Mouse (Mus musculus) bone marrow, adult 2 months (tissue): ENCODE measurements around the gene Plac8. TPM values are rescaled to one million over a fixed set of nuclear protein-coding genes. Genes with fewer than 3 reads are reported as not detected.

ENCODE experiments used
- H3K27ac ChIP-seq: fragments of 200-500 bp; 2 replicates; pipeline ENCODE4 v1.5.1; 2012; ENCODE audit warnings: low read depth, mild to moderate bottlenecking, control low read depth, inconsistent platforms, low read length; ENCODE audit not compliant: control insufficient read depth, poor library complexity, insufficient read depth
- H3K4me1 ChIP-seq: fragments of 200-500 bp; 2 replicates; pipeline ENCODE4 v1.6.1; 2011; ENCODE audit warnings: low read length; ENCODE audit not compliant: control insufficient read depth, insufficient read depth
- H3K4me3 ChIP-seq: fragments of 200-500 bp; replicated peaks from 2 replicates; pipeline ENCODE3; 2011; ENCODE audit warnings: mild to moderate bottlenecking, low read depth, low read length, control low read depth; ENCODE audit not compliant: control insufficient read depth
- CTCF ChIP-seq: fragments of 200-500 bp; IDR thresholded peaks from 2 replicates; pipeline ENCODE4 v1.5.1; 2011; ENCODE audit warnings: low read length, control low read depth; ENCODE audit not compliant: control insufficient read depth, insufficient read depth
- POLR2A ChIP-seq: fragments of 200-500 bp; IDR thresholded peaks from 2 replicates; pipeline ENCODE4 v1.6.1; 2011; ENCODE audit warnings: low read depth, mild to moderate bottlenecking, control low read depth, low read length, borderline replicate concordance; ENCODE audit not compliant: control insufficient read depth
- WGBS: fragments of 180-500 bp; shearing (Covaris S2); methylation state at CpG from one replicate; pipeline ENCODE4 v1.1.7; 2018; 5-methylcytosine and 5-hydroxymethylcytosine counted together
- polyA plus RNA-seq: library from polyadenylated mRNA; stranded (reverse); fragments of >200 nt; gene quantifications from 2 replicates; pipeline ENCODE4 v1.2.4, GENCODE M21; 2011; ENCODE audit warnings: low replicate concordance; ENCODE audit not compliant: missing spikeins, insufficient read depth, insufficient read length

Plac8 gene
- polyA plus RNA-seq, 1 experiment = 141 TPM

- H3K4me3 ChIP-seq = no peak overlapping the region
- peaks cover 1% of the 10 kb centered on the region; the same call in 1 of the 2 replicates for H3K4me1 ChIP-seq
- no peak for TF ChIP-seq CTCF
- no peak for TF ChIP-seq POLR2A
- H3K27ac ChIP-seq = no peak overlapping the region
Observed at GRCm38 (mm10) chr5:100512576-100512975, 59.5 kb downstream of the Plac8 start.

- Histone ChIP-seq H3K4me1 (peaks cover 1% of the 10 kb centered on the region; the same call in 1 of the 2 replicates), H3K27ac (no peak overlapping the region), H3K4me3 (no peak overlapping the region)
- 15% methylated on average over 11 of the region's 11 CpGs for WGBS
- no peak for TF ChIP-seq CTCF
- no peak for TF ChIP-seq POLR2A
Observed at GRCm38 (mm10) chr5:100509247-100509646, 62.8 kb downstream of the Plac8 start.

Other genes starting within 250 kb of the Plac8 start
- gene Sec31a, start 156.0 kb downstream of the Plac8 start, polyA plus RNA-seq = 30.4 and 34.9 TPM in 2 replicates
- 6.8 and 12.5 TPM in 2 replicates for gene Lin54, start 71.6 kb downstream of the Plac8 start, polyA plus RNA-seq
- 26.8 and 45.5 TPM in 2 replicates for gene Cops4, start 53.9 kb downstream of the Plac8 start, polyA plus RNA-seq
- gene Coq2, start 102.9 kb upstream of the Plac8 start, polyA plus RNA-seq = 18.8 and 23.8 TPM in 2 replicates
- gene Hpse, start 147.5 kb upstream of the Plac8 start, polyA plus RNA-seq = 4.5 and 10.4 TPM in 2 replicates
- gene Helq, start 226.4 kb upstream of the Plac8 start, polyA plus RNA-seq = 21.8 and 50.7 TPM in 2 replicates
- 101 and 128 TPM in 2 replicates for gene Mrps18c, start 226.4 kb upstream of the Plac8 start, polyA plus RNA-seq
- gene Abraxas1, start 248.7 kb upstream of the Plac8 start, polyA plus RNA-seq = 6.3 and 9.9 TPM in 2 replicates